Mouse (Mus musculus) stomach, embryonic 14.5 days (tissue): ENCODE results near the gene Chst3. TPM values are rescaled to one million over a fixed set of nuclear protein-coding genes. Genes with fewer than 3 reads are reported as not detected.

ENCODE experiments used
- ATAC-seq: fragments of 200-750 bp; cut with Nextera tagmentation; 2 replicates; pipeline ENCODE4 v1.8.0; 2017; ENCODE audit warnings: low read depth, moderate TSS enrichment; ENCODE audit not compliant: insufficient number of reproducible peaks, insufficient read depth, low FRiP score
- H3K27ac ChIP-seq: fragments of 300-500 bp; sonication (generic); 2 replicates; pipeline ENCODE4 v1.5.1; 2014; ENCODE audit warnings: mild to moderate bottlenecking, low read length, moderate library complexity, mixed read lengths
- H3K27me3 ChIP-seq: fragments of 300-500 bp; sonication (generic); 2 replicates; pipeline ENCODE4 v1.6.1; 2014; ENCODE audit warnings: low read length, control low read depth, mixed read lengths; ENCODE audit not compliant: control insufficient read depth, insufficient read depth
- H3K36me3 ChIP-seq: fragments of 300-500 bp; sonication (generic); 2 replicates; pipeline ENCODE4 v1.6.1; 2014; ENCODE audit warnings: mild to moderate bottlenecking, control low read depth, low read length, moderate library complexity, mixed read lengths; ENCODE audit not compliant: control insufficient read depth, insufficient read depth
- H3K4me1 ChIP-seq: fragments of 300-500 bp; sonication (generic); 2 replicates; pipeline ENCODE4 v1.6.1; 2014; ENCODE audit warnings: low read length, control low read depth, mixed read lengths; ENCODE audit not compliant: control insufficient read depth, insufficient read depth
- H3K4me2 ChIP-seq: fragments of 300-500 bp; sonication (generic); replicated peaks from 2 replicates; pipeline ENCODE4 v1.6.1; 2014; ENCODE audit warnings: low read depth, low read length, control low read depth
- H3K4me3 ChIP-seq: fragments of 300-500 bp; sonication (generic); 2 replicates; pipeline ENCODE4 v1.5.1; 2014; ENCODE audit warnings: low read depth, low read length, control low read depth
- H3K9ac ChIP-seq: fragments of 300-500 bp; sonication (generic); replicated peaks from 2 replicates; pipeline ENCODE4 v1.6.1; 2014; ENCODE audit warnings: low read depth, mild to moderate bottlenecking, control low read depth, low read length, moderate library complexity, mixed read lengths
- H3K9me3 ChIP-seq: fragments of 300-500 bp; sonication (generic); 2 replicates; pipeline ENCODE4 v1.6.1; 2016; ENCODE audit warnings: low read depth, low read length, control low read depth; ENCODE audit not compliant: control insufficient read depth
- WGBS: fragments of 180-500 bp; shearing (Covaris S2); extraction: QIAGEN DNeasy Blood & Tissue Kit; methylation state at CpG from one replicate; pipeline ENCODE4 v1.1.7; 2014; 5-methylcytosine and 5-hydroxymethylcytosine counted together
- polyA plus RNA-seq: library from polyadenylated mRNA; unstranded; fragments of >200 nt; fragmentation: Nextera tagmentation; extraction: Ambion mirVana; gene quantifications from 2 replicates; pipeline ENCODE4 v1.2.1, GENCODE M21; 2014

Chst3 gene
- polyA plus RNA-seq, 1 experiment from 2014 or later = 2.8 TPM

DNA sequence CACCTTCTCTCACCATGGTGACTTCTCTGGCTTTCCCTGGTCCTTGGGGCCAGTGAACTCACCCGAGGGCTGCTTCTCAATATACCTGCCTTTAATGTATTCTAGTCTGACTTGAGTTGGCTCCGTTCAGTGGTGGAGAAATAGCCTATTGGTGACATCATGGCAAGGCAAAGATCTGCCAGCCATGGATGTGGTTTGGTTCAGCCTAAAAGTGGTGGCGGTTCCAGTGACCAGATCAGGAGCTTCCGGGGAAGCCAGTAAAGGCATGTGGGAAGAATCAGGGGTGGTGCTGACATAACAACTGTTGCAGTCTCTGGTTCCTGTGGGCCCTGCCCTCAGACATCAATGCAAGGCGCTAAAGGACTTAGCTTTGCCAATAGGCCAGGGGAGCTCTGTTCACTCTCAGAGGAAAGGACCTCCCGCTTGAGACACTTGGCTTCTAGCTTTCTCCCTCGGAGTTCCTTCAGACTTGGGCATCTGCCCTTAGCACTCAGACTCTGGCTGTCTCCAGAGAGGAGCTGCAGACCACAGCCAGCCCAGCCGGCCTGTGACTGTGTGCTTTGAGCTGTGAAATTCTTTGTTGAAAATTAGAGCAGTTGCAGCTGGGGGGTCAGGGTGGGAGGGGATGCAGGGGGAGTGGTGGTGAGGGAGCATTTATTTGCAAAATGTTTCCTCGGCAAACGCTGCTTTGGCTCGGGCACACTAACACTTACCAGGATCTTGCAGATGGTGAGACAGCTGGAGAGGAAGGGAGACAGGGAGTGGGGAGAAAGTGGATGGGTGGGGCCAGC is 6.3 kb downstream of the Chst3 start:
- H3K27me3 ChIP-seq = no peaks in the 10 kb centered on the region
- peak overlapping the region; percentile 81 for H3K27ac ChIP-seq
- H3K36me3 ChIP-seq = no peaks in the 10 kb centered on the region
- WGBS = 31% methylated on average over 11 of the region's 11 CpGs
- no peaks in the 10 kb centered on the region for H3K9me3 ChIP-seq
- no peak overlapping the region for H3K4me2 ChIP-seq
- no peak overlapping the region for H3K4me3 ChIP-seq
- 0 out of 2 replicates have a peak, but pooled peaks have one; percentile 29 for ATAC-seq
- H3K4me1 ChIP-seq = peaks cover 38% of the 10 kb centered on the region; the same call in 1 of the 2 replicates
- H3K9ac ChIP-seq = no peak overlapping the region

DNA sequence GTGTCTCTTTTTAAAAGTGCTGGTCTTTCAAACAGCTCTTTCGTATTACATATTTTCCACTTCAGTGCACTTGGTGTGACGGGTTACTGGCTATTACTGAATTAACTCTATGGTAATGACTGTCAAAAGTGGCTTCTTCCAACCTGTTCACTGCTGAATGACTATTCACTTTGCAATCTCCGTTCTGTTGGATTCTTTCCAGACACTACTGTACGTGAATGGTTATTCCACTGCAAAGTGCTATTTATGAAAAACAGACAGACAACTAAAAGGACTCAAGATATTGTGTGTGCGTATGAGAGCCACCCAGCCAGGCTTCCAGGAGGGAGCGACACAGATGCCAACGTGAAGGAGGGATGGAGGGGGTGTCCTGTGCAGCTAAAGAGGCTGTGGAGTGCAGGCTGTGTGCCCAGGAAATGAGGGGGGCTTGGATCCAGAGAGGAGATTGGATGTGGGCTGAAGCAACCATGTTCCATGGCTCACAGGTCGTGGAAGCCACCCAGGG is 7.5 kb downstream of the Chst3 start:
- Histone ChIP-seq H3K9ac (no peak overlapping the region), H3K27ac (no peak overlapping the region), H3K4me2 (no peak overlapping the region), H3K27me3 (no peaks in the 10 kb centered on the region), H3K4me1 (peaks cover 26% of the 10 kb centered on the region; the same call in 1 of the 2 replicates), H3K9me3 (no peaks in the 10 kb centered on the region), H3K4me3 (no peak overlapping the region), H3K36me3 (no peaks in the 10 kb centered on the region)
- no peak for ATAC-seq
- WGBS = 58% methylated on average over 8 of the region's 8 CpGs

DNA sequence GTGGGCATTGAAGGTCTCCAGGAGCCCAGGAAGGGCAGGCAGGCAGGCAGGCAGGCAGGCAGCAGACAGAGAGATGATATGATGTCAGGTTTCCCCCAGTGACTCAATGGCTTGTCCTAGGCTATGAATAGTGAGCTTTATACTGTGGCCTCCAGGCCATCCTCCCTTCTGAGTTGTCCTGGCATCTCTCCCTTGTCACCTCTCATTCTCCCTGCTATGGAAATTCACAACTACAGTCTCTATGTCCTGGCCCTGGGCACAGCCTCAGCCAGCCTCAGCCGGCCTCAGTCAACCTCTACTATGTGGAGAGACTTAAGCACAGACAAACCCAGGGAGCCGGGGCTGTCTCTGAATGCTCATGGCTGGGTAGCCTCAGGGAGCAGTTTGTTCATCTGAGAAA is 8.6 kb downstream of the Chst3 start:
- H3K4me2 ChIP-seq = no peak overlapping the region
- peaks cover 19% of the 10 kb centered on the region; the same call in 1 of the 2 replicates for H3K4me1 ChIP-seq
- 84% methylated on average over 2 of the region's 2 CpGs for WGBS

DNA sequence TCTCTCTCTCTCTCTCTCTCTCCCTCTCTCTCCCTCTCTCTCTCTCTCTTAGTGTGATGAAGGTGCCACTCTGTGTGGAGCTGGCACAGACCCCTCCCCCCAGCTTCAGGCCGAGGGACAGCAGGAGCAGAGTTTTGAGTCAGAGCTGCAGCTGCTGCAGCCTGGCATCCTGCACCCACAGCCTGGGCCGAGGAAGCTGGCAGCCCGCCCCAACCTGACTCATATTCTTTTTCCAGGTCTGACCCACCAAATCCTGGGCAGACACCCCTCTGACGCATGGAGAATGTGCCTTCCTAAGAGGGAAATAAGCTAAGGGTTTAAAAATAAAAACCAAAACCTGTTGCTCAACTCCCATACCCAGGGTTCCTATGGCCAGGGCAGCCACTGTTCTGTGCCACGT is 9.8 kb downstream of the Chst3 start:
- H3K9me3 ChIP-seq = no peaks in the 10 kb centered on the region
- H3K27me3 ChIP-seq = no peaks in the 10 kb centered on the region
- no peaks in the 10 kb centered on the region for H3K36me3 ChIP-seq
- 57% methylated on average over 5 of the region's 5 CpGs for WGBS
- H3K4me2 ChIP-seq = no peak overlapping the region
- no peak for ATAC-seq
- H3K27ac ChIP-seq = no peak overlapping the region
- H3K4me1 ChIP-seq = peaks cover 14% of the 10 kb centered on the region; the same call in 1 of the 2 replicates
- H3K9ac ChIP-seq = no peak overlapping the region
- no peak overlapping the region for H3K4me3 ChIP-seq

More for the DNA sequence above, 8.6 kb downstream of the Chst3 start:
- ATAC-seq = no peak
- Histone ChIP-seq H3K27ac (no peak overlapping the region), H3K36me3 (no peaks in the 10 kb centered on the region), H3K9me3 (no peaks in the 10 kb centered on the region), H3K9ac (no peak overlapping the region), H3K27me3 (no peaks in the 10 kb centered on the region), H3K4me3 (no peak overlapping the region)

DNA sequence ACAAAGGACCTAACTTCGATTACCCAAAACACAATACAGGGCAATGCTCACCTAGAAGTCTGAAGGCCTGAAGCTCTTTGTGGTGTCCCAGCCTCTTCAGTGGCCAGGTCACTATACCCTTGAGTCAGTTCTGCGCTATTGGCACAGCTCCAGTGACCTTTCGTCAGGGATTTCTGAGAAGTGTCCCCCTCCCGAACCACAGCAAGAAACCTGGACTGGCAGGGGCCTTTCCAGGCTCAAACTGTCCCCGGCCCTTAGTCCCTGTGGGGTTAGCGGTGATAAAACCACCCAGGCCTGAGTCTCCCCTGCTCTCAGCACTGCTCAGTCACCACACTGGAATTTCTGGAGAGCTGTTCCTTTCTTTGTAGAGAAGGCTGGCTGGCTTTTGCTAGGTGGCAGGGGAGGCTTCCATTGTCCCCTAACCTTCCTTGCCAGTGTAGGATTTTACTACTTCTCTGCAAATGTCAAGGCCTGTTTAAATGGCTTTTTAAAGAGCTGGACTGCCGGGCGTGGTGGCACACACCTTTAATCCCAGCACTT is 11.8 kb downstream of the Chst3 start:
- 84% methylated on average over 8 of the region's 8 CpGs for WGBS
- Histone ChIP-seq H3K27ac (no peak overlapping the region), H3K9ac (no peak overlapping the region), H3K4me1 (no peaks in the 10 kb centered on the region; the same call in 1 of the 2 replicates), H3K9me3 (no peaks in the 10 kb centered on the region), H3K4me3 (no peak overlapping the region), H3K4me2 (no peak overlapping the region), H3K27me3 (no peaks in the 10 kb centered on the region), H3K36me3 (no peaks in the 10 kb centered on the region)
- no peak for ATAC-seq

DNA sequence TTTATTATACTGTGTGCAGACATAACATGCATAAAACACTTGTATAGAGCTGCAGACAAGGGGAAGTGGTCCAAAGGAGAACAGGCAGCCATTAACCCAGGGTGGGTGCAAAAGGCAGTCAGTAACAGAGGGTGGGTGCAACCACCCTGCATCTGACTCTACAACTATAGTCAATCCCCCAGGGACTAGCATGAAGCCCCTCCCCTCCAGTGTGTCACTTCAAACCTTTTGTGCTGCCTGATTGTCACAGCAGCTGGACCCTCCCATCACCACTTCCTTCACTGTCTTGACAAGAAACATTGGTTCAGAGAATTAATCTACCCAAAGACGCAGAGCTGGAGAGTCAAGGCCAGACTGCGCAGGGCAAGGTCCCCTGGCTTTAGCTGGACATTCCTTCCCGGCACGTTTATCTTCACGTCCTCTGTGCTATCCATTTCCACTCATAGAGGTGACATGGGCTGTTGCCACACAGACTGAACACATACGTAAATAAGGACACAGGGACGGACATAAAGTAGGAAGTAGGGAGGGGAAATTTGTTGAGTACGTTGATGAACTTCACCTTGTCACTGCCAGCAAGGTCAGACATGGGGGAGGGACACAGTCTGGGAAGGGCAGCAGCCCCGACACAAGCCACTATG is 13.3 kb downstream of the Chst3 start:
- ATAC-seq = no peak
- Histone ChIP-seq H3K9me3 (no peaks in the 10 kb centered on the region), H3K4me1 (no peaks in the 10 kb centered on the region), H3K36me3 (no peaks in the 10 kb centered on the region), H3K27ac (no peak overlapping the region), H3K27me3 (no peaks in the 10 kb centered on the region), H3K4me2 (no peak overlapping the region), H3K4me3 (no peak overlapping the region), H3K9ac (no peak overlapping the region)
- WGBS = 63% methylated on average over 9 of the region's 9 CpGs

DNA sequence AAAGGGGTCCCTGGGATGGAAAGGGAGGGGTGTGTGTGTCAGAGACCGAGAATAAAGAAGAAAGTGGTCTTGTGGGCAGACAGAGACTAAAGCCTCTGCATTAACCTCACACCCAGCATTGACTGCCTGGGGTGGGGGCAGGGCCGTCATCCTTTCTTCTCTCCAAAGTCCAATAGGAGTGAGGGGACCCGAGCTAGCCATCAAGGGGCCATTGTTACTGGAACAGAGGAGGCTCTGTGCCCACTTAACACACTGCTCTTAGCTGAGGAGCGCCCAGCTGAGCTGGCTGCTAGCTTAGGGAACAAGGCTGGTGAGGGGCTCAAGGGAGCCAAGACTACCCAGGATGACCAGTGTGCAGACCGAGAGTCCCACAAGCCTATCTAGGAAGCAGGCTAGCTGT is 16.3 kb downstream of the Chst3 start:
- no peak overlapping the region for H3K9ac ChIP-seq
- H3K27me3 ChIP-seq = no peaks in the 10 kb centered on the region
- no peaks in the 10 kb centered on the region for H3K9me3 ChIP-seq
- WGBS = 44% methylated on average over 5 of the region's 5 CpGs
- ATAC-seq = 0 out of 2 replicates have a peak, but pooled peaks have one; percentile 48
- H3K4me3 ChIP-seq = no peak overlapping the region
- H3K36me3 ChIP-seq = no peaks in the 10 kb centered on the region
- peak overlapping the region; percentile 48; the same call in 1 of the 2 replicates for H3K27ac ChIP-seq
- H3K4me1 ChIP-seq = no peaks in the 10 kb centered on the region; the same call in 1 of the 2 replicates
- no peak overlapping the region for H3K4me2 ChIP-seq

DNA sequence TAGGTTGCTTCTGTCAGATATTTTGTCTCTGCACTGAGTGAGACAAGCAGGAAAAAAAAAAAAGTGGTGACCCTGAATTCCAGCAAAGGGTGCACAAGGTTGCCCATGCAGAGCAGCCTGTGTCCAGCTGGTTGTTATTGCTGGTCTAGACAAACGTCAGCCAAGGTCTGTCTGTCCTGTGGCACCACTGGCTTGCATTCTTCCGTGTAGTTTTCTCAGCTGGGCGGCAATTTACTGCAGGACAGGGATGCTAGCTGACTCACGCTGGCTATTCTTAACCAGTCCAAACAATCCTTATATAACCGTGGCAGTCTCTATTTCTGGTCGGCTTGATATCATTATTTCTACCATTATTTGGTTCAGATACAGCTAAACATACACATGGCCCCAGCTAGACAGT is 18.1 kb downstream of the Chst3 start:
- 68% methylated on average over 6 of the region's 6 CpGs for WGBS
- no peaks in the 10 kb centered on the region for H3K27me3 ChIP-seq
- no peaks in the 10 kb centered on the region for H3K36me3 ChIP-seq
- peaks cover 3% of the 10 kb centered on the region; the same call in 1 of the 2 replicates for H3K4me1 ChIP-seq
- H3K9me3 ChIP-seq = no peaks in the 10 kb centered on the region
- no peak overlapping the region for H3K9ac ChIP-seq
- ATAC-seq = no peak
- H3K27ac ChIP-seq = no peak overlapping the region
- H3K4me3 ChIP-seq = no peak overlapping the region
- H3K4me2 ChIP-seq = no peak overlapping the region
